Mouse (Mus musculus) brain, adult 2 months (tissue): ENCODE measurements around the gene Zfp809.
A peak's percentile ranks its signal among the peaks of the same experiment; 100 is the strongest.
"Not testable (repeated sequence)": the region's sequence is repeated elsewhere in the genome, so short reads cannot be mapped to it uniquely, and the experiment has no call there.

Experiments
- DNase-seq: peaks from one replicate; pipeline ENCODE4 v3.0.0; 2011; ENCODE audit warnings: low read depth, low spot score

Zfp809 gene

DNA sequence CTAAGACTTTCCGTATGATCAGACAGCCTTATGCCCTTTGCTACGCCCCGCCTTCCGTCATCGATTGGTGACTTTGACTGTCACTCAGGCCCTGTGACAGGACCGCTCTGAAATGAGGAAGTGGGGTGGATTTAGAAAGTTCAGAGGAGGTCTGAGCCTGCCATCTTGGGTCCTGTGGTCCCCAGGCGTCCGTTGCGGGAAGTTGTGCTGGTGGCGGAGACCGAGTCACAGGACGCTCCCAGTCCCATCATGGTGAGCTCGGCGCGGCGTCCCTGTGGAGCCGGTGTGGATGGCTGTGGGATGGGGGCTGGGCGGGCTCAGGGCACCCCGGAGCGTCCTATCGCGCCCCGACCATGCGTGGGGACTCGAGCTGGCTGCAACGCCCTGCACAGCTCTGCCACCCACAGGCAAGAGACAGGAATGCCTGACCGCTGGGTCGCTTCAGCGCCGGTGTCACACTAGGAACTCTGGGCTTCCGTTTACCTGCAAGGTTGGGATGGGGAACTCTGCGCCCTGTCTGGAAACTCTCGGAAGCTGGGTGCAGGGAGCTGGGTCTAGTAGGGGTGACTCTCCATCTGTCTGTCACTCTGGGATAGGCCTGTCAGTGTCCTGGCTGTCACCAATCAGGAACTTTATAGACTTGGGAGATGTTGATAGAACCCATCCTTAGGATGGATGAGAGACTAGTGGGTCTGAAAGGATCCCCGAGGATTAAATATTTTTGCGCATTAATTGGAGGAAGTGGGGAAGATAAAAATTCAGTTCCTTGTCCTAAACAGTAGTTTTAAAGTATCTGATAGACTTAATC lies at the start of gene Zfp809:
Zfp809 (plus strand) TSS at position 134 of the 808 bp plus-strand sequence.
- DNase-seq: peak; percentile 99

DNA sequence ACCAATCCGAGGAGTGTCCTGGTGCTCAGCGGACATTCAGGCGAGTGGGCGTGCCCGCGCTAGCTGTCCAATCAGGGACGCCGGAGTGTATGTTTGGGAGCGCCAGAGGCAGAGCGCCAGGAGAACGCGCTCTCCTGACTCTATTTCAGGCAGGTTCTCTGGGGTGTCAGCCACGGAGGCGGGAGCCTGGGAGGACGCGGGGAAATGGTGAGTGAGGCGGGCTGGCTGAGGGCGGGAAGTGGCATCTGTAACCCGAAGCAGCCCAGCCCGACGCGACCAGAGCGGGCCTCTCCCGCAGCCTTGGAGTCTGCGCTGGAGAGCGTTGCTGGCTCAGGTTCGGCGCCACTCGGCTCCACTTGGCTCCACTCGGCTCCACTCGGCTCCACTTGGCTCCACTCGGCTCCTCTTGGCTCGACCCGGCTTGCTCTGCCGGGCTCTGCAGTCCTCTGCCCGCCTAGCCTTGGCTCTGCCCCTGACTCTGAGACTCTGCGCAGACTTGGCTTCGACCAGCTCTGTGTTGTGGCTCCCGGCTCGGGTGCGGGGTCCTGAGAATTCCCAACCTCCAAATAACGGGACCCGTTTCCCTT lies 37.4 kb upstream of the Zfp809 start, which contains the start of gene Zfp872:
Zfp872 (plus strand) TSS at position 66 of the 587 bp plus-strand sequence.
- DNase-seq: peak; percentile 93

DNA sequence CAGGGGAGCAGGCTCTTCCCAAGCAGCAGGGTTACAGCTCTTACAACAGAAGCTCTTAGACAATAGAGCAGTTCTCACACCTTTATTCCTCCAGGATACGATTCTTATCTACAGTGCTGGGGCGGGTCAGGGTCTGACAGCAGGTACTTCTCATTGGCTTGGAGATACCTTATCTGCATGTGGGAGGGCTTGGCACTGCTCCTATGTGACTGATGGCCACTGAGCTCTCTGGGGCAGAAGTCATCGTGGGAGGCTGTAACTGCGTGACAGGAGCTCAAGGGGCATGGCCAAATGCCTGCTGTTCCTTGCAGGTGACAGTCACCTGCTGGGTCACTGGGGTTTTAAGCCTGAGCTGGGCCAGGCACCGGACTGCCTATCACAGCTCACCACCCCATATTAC lies 29.1 kb upstream of the Zfp809 start:
- no peak for DNase-seq

DNA sequence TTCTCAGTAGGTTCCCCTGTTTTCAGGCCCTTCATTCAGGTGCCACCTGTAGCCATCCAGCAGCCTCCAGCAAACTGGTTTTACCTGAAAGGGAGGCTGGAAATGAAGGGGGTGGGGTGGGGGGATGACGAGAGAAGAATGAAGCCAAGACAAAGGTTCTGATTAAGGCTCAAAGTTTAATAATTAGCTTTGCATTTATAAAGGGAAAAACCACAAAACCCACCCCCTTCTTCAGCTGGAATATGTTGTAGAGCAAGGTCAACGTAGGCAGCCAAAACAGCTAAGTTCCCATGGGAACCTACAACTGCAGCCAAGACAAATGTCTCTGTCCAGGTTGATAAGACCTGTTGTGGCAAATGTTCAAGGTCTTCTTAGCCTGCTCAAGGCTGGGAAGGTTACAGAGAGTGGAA lies 11.7 kb upstream of the Zfp809 start:
- DNase-seq: no peak

DNA sequence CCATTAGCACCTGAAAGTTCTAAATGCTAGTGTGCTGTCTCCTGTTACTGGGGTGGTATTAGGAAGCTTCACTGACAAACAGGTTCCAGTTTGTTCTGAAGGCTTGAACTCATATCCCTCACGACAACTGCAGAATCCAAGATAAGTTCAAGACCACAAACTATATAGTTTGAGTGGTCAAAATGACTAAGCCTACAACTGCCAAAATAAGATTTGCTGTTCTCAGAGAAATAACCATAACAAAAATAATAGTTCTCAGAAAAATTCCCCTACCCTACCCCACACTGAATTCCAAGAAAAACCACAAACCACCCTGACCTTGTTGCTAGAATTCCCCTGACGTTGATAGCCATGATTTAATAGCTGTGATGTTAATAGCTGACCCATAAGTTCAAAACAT lies 11.0 kb upstream of the Zfp809 start:
- no peak for DNase-seq

DNA sequence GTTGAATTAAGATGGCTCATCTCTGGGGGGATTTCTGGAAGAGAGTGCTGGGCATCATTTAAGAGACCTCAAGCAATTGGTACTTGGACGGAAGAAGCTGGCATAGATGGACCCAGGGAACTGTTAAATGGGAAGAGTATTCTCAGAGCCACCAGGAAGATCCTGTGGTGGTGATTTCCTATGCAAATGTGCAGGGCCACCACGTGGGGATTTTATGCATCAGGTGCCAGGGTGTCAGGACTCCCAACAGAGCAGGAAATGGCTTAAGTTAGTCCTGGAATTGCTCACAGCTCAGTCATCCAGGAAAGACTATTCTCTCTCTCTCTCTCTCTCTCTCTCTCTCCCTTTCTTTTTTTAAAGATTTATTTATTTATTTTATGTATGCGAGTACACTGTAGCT lies 8.8 kb upstream of the Zfp809 start:
- no peak for DNase-seq

DNA sequence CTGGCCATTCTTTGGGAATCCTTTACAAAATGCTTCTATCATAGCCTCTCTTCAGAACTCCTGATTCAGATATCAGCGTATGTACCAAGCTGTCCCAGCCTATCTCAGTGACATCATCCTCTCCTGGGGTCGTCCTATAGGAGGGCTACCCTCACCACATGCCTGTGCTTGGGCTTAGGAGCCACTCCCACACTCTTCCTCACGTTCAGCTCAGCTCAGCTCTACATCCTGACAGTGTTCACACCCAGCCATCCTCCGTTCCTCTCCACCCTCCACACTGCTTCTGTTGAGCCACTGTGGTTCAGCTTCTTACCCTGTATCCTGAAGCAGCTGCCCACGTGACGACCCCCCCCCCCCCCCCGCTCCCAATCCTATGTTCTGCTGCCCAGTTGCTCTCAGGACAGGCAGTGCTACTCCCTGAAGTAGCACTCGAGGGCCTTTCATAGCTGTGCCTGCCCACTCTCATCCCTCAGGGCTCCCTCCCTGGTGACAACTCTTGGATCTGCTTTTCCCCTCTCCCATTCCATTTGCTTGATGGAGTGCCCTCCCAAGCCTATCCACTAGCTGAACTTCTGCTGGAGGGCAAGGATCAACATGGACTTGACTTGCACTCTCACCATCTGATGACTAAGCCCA lies 7.5 kb upstream of the Zfp809 start:
- no peak for DNase-seq

DNA sequence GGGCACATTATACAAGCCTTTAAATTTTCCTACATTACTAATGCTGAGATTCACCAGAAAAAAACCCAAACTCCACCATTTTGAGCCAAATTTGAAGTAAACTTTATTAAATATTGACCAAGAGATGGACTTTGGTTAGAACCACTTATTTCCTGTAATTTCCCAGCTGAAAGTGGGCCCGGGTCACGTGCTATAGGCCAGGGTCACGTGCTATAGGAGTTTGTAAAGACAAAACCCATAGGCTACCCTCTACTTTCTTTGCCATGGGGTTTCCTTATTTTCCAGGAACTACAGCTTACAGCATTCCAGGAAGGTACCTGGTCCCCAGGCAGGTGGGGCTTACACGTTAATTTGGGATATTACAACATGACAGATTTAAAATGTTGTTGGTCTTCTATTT lies 1.4 kb upstream of the Zfp809 start:
- no peak for DNase-seq

DNA sequence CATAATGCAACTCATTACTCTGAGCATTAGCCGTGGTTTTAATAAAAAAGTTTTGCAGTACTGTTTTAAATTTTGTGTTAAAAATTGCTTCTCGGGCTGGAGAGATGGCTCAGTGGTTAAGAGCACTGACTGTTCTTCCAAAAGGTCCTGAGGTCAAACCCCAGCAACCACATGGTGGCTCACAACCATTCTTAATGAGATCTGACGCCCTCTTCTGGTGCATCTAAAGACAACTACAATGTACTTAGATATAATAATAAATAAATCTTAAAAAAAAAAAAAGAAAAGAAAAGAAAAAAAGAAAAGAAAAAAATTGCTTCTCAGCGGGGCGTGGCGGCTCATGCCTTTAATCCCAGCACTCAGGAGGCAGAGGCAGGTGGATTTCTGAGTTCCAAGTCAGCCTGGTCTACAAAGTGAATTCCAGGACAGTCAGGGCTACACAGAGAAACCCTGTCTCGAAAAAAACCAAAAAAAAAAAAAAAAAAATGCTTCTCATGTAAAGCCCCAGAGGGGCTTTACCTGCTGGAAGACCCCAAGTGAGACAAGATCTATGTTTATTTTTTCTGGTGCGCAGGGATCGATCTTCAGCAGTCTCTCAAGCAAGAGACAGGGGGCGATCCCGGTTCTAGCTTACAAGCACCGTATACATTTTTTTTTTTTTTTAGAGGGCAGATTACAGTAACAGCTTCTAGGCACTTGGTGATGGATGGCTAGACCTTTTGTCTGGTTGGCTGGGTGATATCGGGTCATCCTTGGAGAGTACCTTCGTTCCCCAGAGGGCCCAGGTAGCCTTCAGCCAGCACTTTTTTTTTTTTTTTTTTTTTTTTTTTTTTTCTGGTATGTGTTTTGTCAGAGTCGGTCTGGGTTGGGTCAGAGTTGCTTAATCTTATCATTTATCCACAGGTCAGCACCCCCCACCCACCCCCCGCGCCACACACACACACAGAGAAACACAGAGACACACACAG lies 694 bp upstream of the Zfp809 start:
- DNase-seq: peak; percentile 76

DNA sequence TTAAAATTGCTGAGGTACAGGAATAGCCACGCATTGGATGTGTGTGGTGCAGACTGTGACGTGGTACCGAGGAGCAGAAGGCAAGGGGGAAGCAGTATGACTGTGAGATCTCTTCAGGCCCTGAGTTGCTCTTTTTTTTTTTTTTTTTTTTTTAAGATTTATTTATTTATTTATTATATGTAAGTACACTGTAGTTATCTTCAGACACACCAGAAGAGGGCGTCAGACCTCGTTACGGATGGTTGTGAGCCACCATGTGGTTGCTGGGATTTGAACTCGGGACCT lies 817 bp downstream of the Zfp809 start:
- DNase-seq: not testable (repeated sequence)

DNA sequence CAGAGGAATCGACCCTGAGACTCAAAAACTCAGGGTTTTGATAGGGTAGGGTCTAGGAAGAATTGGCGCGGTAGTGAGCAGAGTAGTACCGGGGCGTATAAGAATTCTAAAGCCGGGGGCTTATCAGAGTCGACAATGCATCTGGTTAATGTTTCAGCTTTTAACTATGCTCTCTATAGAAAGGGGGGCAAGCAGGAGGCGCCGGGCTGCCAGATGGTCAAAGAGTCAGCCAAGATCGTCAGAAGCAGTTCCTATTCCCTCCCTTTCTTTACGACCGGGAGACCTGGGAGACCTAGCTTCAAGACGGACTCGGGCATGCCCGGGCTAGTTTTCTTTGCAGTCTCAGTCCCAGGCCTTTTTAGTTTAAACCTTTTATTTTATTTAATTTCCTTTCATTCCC lies 1.3 kb downstream of the Zfp809 start:
- DNase-seq: peak; percentile 52

DNA sequence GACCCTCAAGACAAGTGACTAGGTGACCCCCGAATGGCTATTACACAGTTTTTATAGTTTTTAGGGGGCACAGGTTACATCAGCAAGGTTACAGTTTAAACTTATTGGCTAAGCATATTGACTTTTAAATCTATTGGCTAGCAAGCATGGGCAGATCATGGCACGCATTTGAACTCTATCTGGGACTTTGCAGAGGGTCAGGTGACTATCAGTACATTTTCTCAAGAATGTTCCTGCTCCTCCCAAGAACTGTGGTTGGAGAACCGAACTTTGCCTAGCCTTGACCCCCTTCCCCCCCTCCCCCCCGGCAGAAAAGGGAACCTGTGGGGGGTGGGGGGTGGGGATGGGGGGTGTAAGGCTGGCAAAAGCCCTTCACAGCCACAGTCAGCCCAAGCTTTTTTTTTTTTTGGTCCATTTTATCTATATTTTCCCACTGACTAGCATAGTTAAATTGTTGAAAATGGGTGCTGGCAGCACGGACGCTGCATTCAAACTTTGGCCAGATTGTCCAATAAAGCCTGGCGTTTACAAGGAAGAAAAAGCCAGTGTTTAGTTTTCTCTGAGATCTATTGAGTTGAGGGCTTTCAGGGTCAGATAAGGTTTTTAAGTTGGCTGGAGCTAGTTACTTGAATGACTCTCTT lies 4.0 kb downstream of the Zfp809 start:
- DNase-seq: no peak

DNA sequence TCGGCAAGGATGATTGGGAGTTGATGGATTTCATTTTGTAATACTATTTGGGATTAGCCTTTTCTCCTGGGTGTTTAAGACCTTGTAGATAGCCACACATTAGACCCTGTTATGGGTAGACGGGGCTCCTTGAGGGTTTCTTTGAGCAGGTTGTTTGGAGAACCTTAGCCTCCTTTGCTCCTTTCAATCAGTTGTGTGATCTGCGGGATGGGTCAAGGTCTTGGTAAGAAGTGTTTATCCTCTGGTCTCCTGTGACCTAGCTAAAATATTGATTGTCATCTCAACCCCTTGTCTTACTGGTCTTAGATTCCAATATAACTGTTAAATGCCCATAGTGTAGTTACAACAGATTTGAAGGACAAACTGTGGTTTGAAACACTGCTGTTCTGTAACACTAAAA lies 4.5 kb downstream of the Zfp809 start:
- DNase-seq: no peak

DNA sequence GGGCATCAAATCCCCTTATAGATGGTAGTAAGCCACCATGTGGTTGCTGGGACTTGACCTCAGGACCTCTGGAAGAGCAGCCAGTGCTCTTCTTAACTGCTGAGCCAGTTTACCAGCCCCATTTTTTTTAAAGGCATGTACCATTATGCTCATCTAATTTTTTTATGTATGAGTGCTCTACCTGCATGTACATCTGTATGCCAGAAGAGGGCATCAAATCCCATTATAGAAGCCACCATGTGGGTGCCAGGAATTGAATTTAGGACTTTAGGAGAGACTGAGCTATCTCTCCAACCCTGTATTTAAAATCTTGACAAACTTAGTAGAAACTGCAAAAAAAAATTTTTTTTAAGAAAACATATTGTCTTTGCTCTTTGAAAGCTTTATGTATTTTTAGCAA lies 5.0 kb downstream of the Zfp809 start:
- peak; percentile 47 for DNase-seq

DNA sequence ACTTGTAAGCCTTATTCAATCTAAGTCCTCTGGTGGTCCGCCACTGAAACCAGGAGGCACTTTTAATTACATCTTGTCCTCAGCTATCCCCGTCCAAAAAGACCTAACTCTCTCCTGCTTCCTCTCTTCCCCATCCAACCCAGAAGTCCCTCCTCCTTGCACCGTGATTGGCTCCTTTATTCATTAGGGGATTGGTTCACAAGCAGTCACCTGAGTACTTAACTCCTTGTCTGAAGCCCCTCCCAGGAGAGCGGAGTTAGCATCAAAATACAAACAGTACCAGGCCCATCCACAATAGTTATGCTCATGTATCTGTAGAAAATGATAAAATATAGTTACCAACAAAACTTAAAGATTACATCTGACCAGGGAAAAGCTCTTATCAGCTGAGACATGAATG lies 14.5 kb downstream of the Zfp809 start:
- DNase-seq: no peak

DNA sequence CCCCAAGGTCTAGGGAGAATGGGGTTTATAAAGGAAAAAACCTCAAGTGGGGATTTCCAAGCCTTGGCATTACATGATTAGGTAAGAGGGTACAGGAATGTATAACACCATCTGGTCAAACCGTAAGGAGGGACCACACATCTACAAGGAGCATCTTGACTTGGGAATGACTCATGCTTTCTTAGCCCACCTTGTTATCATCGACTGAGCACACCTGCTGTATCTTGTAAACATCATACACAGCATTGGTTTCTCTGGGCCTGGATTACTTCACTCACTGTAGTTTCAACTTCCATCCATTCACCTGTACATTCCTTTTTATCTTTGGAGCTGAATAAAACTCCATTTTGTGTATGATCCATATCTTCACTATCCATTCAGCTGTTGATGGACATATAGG lies 18.7 kb downstream of the Zfp809 start:
- DNase-seq: no peak

DNA sequence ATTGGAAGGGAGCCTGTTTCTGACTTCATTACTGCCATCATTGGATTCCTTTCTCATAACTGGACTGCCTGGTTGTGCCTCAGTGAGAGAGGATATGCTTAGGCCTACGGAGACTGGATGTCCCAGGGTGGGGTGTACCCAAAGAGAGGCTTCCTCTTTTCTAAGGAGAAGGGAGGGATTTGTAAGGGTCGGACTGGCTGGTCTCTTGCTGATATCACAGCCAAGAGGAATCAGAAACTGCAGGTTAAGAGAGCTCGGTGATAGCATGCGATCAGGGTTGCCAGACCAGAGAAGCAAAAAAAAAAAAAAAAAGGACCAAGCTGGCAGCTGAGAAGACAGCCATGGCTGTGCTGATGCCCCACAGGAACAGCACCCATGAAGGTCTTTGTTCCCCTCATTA lies 31.1 kb downstream of the Zfp809 start:
- no peak for DNase-seq

DNA sequence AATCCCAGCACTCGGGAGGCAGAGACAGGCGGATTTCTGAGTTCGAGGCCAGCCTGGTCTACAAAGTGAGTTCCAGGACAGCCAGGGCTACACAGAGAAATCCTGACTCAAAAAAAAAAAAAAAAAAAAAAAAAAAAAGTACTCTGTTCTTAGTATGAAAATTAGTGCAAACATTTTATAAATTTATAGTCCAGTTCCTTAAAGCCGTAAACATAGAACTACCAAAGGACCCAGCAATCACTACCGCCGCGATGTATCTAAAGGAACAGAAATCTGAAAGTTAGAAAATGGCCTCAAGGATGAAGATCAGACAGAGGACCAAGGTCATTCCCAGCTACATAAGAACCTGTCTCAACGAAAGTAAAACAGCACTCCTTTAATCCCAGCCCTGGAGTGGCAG lies 33.3 kb downstream of the Zfp809 start:
- no peak for DNase-seq

DNA sequence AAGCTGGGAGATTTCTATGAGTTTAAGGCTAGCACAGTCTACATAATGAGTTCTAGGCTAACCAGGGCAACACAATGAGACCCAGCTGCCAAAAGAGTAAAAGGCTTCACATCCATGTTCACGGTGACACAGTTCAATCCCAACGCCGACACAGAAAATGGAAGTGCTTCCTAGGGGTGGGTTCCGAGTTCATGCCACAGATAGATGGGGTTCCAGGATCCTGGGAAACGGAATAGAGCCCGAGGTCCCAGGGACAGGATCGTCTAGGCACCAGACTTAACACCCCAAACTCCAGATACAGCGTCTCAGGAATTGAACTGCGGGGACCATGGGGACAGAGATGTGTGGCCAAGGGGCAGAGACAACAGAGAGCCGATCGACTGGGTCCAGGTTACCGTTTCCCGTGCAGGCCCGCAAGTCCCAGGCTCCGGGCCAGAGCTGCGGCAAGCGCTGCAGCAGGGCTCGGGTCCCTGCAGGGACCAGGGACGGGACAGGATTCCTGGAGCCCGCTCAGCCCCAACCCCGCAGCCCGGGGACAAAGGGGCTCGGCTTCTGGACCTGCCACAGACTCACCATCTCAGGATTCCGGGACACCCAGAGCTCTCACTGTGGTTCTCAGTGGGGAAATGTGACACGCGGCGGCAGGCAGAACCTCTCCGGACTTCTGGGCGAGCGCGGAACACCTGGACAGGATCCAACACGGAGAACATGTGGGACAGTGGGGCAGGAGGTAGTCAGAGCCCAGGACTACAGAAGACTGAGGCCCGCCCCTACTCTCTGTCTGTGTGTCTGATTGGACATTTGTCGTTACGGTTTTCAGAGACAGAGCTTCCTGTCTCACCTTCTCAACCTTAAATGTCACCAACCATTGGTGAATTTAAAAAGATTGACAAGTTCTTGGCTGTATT lies 33.9 kb downstream of the Zfp809 start, which contains the start of gene Zfp599:
Zfp599 (minus strand) TSS at position 712 of the 908 bp plus-strand sequence.
- DNase-seq: peak; percentile 94

DNA sequence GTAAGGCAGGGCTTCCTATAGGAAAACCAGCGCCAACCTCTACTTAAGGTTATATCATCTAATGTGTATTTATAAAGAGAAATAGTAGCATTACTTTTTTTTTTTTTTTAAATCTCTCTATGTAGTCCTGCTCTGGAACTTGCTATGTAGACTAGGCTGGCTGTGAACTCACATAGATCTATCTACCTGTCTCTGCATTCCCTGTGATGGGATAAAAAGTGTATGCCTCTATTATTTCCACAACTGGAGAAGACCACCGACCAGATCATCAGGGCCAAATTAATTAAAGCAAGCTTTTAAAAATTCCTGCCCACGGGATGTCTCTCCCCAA lies 34.5 kb downstream of the Zfp809 start:
- DNase-seq: no peak
